Mouse (Mus musculus) gonadal fat pad, adult 2 months (tissue): ENCODE results near the gene Klc4. TPM values are rescaled to one million over a fixed set of nuclear protein-coding genes. Genes with fewer than 3 reads are reported as not detected.

Experiments used
- DNase-seq: peaks from one replicate; pipeline ENCODE4 v3.0.0-alpha.2; 2012; ENCODE audit warnings: low read depth
- polyA plus RNA-seq: library from polyadenylated mRNA; depleted of rRNA; stranded (reverse); fragments of >200 nt; gene quantifications from 2 replicates; pipeline ENCODE4 v1.2.3, GENCODE M21; 2012; rRNA removed

Gene Klc4
- polyA plus RNA-seq, 1 experiment: 20.2 TPM

DNA sequence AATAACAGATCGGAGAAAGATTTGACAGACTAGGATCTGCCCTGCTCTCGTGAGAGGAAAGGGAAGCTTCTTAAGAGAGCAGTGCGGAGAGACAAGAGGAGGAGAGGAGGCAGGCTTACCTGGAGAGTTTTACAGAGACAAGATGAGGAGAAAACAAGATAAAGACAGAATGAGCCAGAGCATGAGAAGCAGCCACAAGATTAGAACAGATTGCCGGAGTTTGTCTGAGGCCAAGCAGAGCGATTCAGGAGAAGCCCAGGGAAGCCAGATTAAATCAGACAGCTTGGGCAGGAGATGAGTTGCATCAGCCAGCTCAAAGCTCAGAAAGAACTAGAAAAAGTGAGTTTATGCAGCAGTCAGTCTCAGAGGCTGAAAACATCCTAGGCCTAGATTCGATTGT, 56.9 kb downstream of the Klc4 start:
- no peak for DNase-seq

DNA sequence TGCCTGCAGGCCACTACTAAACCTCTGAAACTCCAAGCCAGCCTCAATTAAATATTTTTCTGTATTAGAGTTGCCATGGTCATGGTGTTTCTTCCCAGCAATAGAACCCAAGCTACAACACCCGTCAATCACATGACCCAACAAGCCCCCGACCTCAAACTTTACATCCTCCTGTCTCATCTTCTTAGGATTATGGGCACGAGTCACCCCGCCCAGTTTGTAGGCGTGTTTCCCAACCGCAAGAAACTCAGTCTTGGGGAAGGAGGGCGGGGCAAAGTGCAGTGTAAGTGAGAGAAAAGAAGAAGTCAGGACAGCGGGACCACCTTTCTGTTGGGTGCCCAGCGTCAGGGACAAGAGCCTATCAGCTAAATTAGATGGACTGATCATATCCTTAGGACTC, 57.6 kb downstream of the Klc4 start:
- no peak for DNase-seq

DNA sequence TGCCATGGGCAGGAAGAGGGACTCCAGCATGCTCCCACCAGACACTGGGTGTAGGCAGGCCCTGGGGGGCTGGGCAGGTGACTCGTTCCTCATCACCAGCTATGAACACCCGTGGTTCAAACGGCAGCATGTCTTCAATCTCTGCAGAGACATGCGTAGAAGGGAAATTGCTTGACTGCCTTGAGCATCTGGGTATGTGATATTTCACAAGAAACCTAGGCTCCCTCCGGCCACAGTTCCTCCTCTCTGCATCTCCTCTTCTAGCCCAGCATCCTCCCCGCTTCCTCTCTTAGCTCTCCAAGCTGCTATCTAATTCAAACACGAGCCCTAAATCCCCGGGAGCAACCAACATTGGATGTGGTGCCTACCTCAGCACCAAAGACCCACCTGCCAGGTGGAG, 59.5 kb downstream of the Klc4 start:
- no peak for DNase-seq

Other genes starting within 250 kb of the Klc4 start
- gene Crip3, start 217.1 kb downstream of the Klc4 start, polyA plus RNA-seq: 0.92 and 1.1 TPM in 2 replicates
- 0.10 TPM in 1 of 2 replicates, not detected in the other for gene Slc22a7, start 207.6 kb downstream of the Klc4 start, polyA plus RNA-seq
- gene Ttbk1, start 158.3 kb downstream of the Klc4 start, polyA plus RNA-seq: 0.43 and 0.56 TPM in 2 replicates
- 1.4 and 3.4 TPM in 2 replicates for gene Dnph1, start 149.3 kb downstream of the Klc4 start, polyA plus RNA-seq
- gene Cul9, start 99.6 kb downstream of the Klc4 start, polyA plus RNA-seq: 29.7 and 30.8 TPM in 2 replicates
- gene Srf, start 89.8 kb downstream of the Klc4 start, polyA plus RNA-seq: 96.7 and 114 TPM in 2 replicates
- 15.7 and 22.4 TPM in 2 replicates for gene Ptk7, start 16.5 kb downstream of the Klc4 start, polyA plus RNA-seq
- gene Mrpl2, start 207 bp upstream of the Klc4 start, polyA plus RNA-seq: 60.3 and 67.8 TPM in 2 replicates
- 42.4 and 51.2 TPM in 2 replicates for gene Cul7, start 4.3 kb upstream of the Klc4 start, polyA plus RNA-seq
- gene Rrp36, start 28.3 kb upstream of the Klc4 start, polyA plus RNA-seq: 32.6 and 33.5 TPM in 2 replicates
- gene Mea1, start 32.8 kb upstream of the Klc4 start, polyA plus RNA-seq: 82.6 and 97.0 TPM in 2 replicates
- gene Klhdc3, start 34.9 kb upstream of the Klc4 start, polyA plus RNA-seq: 82.4 and 83.9 TPM in 2 replicates
- 44.3 and 44.5 TPM in 2 replicates for gene Ppp2r5d, start 59.1 kb upstream of the Klc4 start, polyA plus RNA-seq
- gene Pex6, start 65.4 kb upstream of the Klc4 start, polyA plus RNA-seq: 39.0 and 42.4 TPM in 2 replicates
- 12.3 and 16.7 TPM in 2 replicates for gene Gnmt, start 83.1 kb upstream of the Klc4 start, polyA plus RNA-seq
- gene Cnpy3, start 106.2 kb upstream of the Klc4 start, polyA plus RNA-seq: 59.9 and 60.0 TPM in 2 replicates
- gene Ptcra, start 117.7 kb upstream of the Klc4 start, polyA plus RNA-seq: not detected in 2 replicates
- gene 2310039H08Rik, start 126.6 kb upstream of the Klc4 start, polyA plus RNA-seq: 177 and 185 TPM in 2 replicates
- gene Rpl7l1, start 136.7 kb upstream of the Klc4 start, polyA plus RNA-seq: 21.7 and 27.0 TPM in 2 replicates
- 7.5 and 18.0 TPM in 2 replicates for gene Bicral, start 212.5 kb upstream of the Klc4 start, polyA plus RNA-seq
- 25.3 and 29.6 TPM in 2 replicates for gene Tbcc, start 244.7 kb upstream of the Klc4 start, polyA plus RNA-seq